Mouse (Mus musculus): ENCODE data around the gene Pbxip1. TPM values are rescaled to one million over a fixed set of nuclear protein-coding genes. Genes with fewer than 3 reads are reported as not detected.
A peak's percentile ranks its signal among the peaks of the same experiment; 100 is the strongest.

Gene Pbxip1
- polyA plus RNA-seq, 1 experiment from 2014 or later = 52.2 TPM

GRCm38 (mm10) chr3:89468268-89468667, 31.8 kb downstream of the Pbxip1 start:
- Histone ChIP-seq H3K4me3 (ENCODE audit: low read depth, low read length) (no peak overlapping the region), H3K9ac (ENCODE audit: low read depth, low read length) (no peak overlapping the region), H3K4me1 (replicated peaks; ENCODE audit: control insufficient read depth, insufficient read depth, low read length) (no peaks in the 10 kb centered on the region), H3K27me3 (replicated peaks; ENCODE audit: control insufficient read depth, insufficient read depth, low read length) (no peaks in the 10 kb centered on the region), H3K36me3 (ENCODE audit: control insufficient read depth, insufficient read depth) (peaks cover 12% of the 10 kb centered on the region), H3K27ac (ENCODE audit: low read depth, low read length) (no peak overlapping the region), H3K9me3 (ENCODE audit: control insufficient read depth) (no peaks in the 10 kb centered on the region), H3K4me2 (replicated peaks; ENCODE audit: low read depth) (no peak overlapping the region)
- TF ChIP-seq CTCF (IDR thresholded peaks at IDR 0.05; ENCODE audit: low read depth) = no peak
- WGBS = 70% methylated on average over 4 of the region's 4 CpGs
- ATAC-seq = no peak

GRCm38 (mm10) chr3:89472280-89472679, 35.8 kb downstream of the Pbxip1 start:
- no peak for ATAC-seq
- Histone ChIP-seq H3K36me3 (ENCODE audit: control insufficient read depth, insufficient read depth) (peaks cover 12% of the 10 kb centered on the region), H3K4me1 (replicated peaks; ENCODE audit: control insufficient read depth, insufficient read depth, low read length) (no peaks in the 10 kb centered on the region), H3K9ac (ENCODE audit: low read depth, low read length) (no peak overlapping the region), H3K9me3 (ENCODE audit: control insufficient read depth) (no peaks in the 10 kb centered on the region), H3K27me3 (replicated peaks; ENCODE audit: control insufficient read depth, insufficient read depth, low read length) (no peaks in the 10 kb centered on the region), H3K4me2 (replicated peaks; ENCODE audit: low read depth) (no peak overlapping the region), H3K4me3 (ENCODE audit: low read depth, low read length) (no peak overlapping the region), H3K27ac (ENCODE audit: low read depth, low read length) (no peak overlapping the region)
- 74% methylated on average over 7 of the region's 7 CpGs for WGBS
- no peak for TF ChIP-seq CTCF (IDR thresholded peaks at IDR 0.05; ENCODE audit: low read depth)

DNA sequence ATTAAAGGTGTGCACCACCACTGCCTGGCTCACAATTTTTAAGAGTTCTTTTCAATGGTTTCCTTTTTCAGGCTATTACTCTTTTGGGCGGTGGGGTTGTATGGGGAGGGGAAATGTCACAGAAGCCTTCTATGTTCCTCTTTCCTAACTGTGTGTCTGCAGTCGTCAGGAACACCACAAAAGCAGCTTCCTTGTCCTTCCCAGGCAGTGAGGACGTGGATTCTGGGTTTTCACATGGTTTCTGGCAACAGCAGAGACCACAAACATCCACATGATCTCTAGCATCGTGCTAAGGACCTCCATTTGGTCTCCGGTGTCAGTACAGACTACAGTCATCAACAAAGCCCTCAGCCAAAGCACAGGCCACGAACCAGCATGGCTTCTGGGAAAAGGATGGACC, 37.3 kb downstream of the Pbxip1 start:
- Histone ChIP-seq H3K4me2 (replicated peaks; ENCODE audit: low read depth) (no peak overlapping the region), H3K9me3 (ENCODE audit: control insufficient read depth) (no peaks in the 10 kb centered on the region), H3K9ac (ENCODE audit: low read depth, low read length) (no peak overlapping the region), H3K36me3 (ENCODE audit: control insufficient read depth, insufficient read depth) (no peaks in the 10 kb centered on the region; the same call in 1 of the 2 replicates), H3K27me3 (replicated peaks; ENCODE audit: control insufficient read depth, insufficient read depth, low read length) (no peaks in the 10 kb centered on the region), H3K4me3 (ENCODE audit: low read depth, low read length) (no peak overlapping the region), H3K4me1 (replicated peaks; ENCODE audit: control insufficient read depth, insufficient read depth, low read length) (no peaks in the 10 kb centered on the region), H3K27ac (ENCODE audit: low read depth, low read length) (no peak overlapping the region)
- no peak for TF ChIP-seq CTCF (IDR thresholded peaks at IDR 0.05; ENCODE audit: low read depth)
- ATAC-seq = no peak
- 73% methylated on average over 6 of the region's 6 CpGs for WGBS

GRCm38 (mm10) chr3:89479055-89479454, 42.5 kb downstream of the Pbxip1 start:
- ATAC-seq = no peak
- 69% methylated on average over 6 of the region's 6 CpGs for WGBS
- TF ChIP-seq CTCF (IDR thresholded peaks at IDR 0.05; ENCODE audit: low read depth) = no peak
- no peaks in the 10 kb centered on the region for H3K36me3 ChIP-seq (ENCODE audit: control insufficient read depth, insufficient read depth)
- no peaks in the 10 kb centered on the region for H3K9me3 ChIP-seq (ENCODE audit: control insufficient read depth)
- 0 out of 2 replicates have a peak, but pooled peaks cover 2% of the 10 kb centered on the region for H3K4me1 ChIP-seq (replicated peaks; ENCODE audit: control insufficient read depth, insufficient read depth, low read length)
- no peak overlapping the region for H3K4me2 ChIP-seq (replicated peaks; ENCODE audit: low read depth)
- no peak overlapping the region for H3K27ac ChIP-seq (ENCODE audit: low read depth, low read length)
- no peak overlapping the region for H3K4me3 ChIP-seq (ENCODE audit: low read depth, low read length)
- no peaks in the 10 kb centered on the region for H3K27me3 ChIP-seq (replicated peaks; ENCODE audit: control insufficient read depth, insufficient read depth, low read length)
- no peak overlapping the region for H3K9ac ChIP-seq (ENCODE audit: low read depth, low read length)

GRCm38 (mm10) chr3:89481488-89481887, 45.0 kb downstream of the Pbxip1 start:
- no peak overlapping the region for H3K4me2 ChIP-seq (replicated peaks; ENCODE audit: low read depth)
- H3K27me3 ChIP-seq (replicated peaks; ENCODE audit: control insufficient read depth, insufficient read depth, low read length) = no peaks in the 10 kb centered on the region
- WGBS = 51% methylated on average over 2 of the region's 2 CpGs
- H3K27ac ChIP-seq (ENCODE audit: low read depth, low read length) = no peak overlapping the region
- no peak overlapping the region for H3K4me3 ChIP-seq (ENCODE audit: low read depth, low read length)
- no peak overlapping the region for H3K9ac ChIP-seq (ENCODE audit: low read depth, low read length)
- no peaks in the 10 kb centered on the region for H3K9me3 ChIP-seq (ENCODE audit: control insufficient read depth)
- no peaks in the 10 kb centered on the region for H3K36me3 ChIP-seq (ENCODE audit: control insufficient read depth, insufficient read depth)
- H3K4me1 ChIP-seq (replicated peaks; ENCODE audit: control insufficient read depth, insufficient read depth, low read length) = 0 out of 2 replicates have a peak, but pooled peaks cover 2% of the 10 kb centered on the region
- ATAC-seq = no peak
- TF ChIP-seq CTCF (IDR thresholded peaks at IDR 0.05; ENCODE audit: low read depth) = peak; percentile 83

- no peak overlapping the region for H3K9ac ChIP-seq (ENCODE audit: low read depth, low read length)
- no peaks in the 10 kb centered on the region for H3K36me3 ChIP-seq (ENCODE audit: control insufficient read depth, insufficient read depth)
- WGBS = 50% methylated on average over 5 of the region's 5 CpGs
- H3K27me3 ChIP-seq (replicated peaks; ENCODE audit: control insufficient read depth, insufficient read depth, low read length) = no peaks in the 10 kb centered on the region; the same call in 1 of the 2 replicates
- H3K4me3 ChIP-seq (ENCODE audit: low read depth, low read length) = no peak overlapping the region
- H3K4me1 ChIP-seq (replicated peaks; ENCODE audit: control insufficient read depth, insufficient read depth, low read length) = 0 out of 2 replicates have a peak, but pooled peaks cover 2% of the 10 kb centered on the region
- no peaks in the 10 kb centered on the region for H3K9me3 ChIP-seq (ENCODE audit: control insufficient read depth)
- 0 out of 2 replicates have a peak, but pooled peaks have one; percentile 9 for ATAC-seq
- H3K27ac ChIP-seq (ENCODE audit: low read depth, low read length) = no peak overlapping the region
- no peak overlapping the region for H3K4me2 ChIP-seq (replicated peaks; ENCODE audit: low read depth)
- TF ChIP-seq CTCF (IDR thresholded peaks at IDR 0.05; ENCODE audit: low read depth) = no peak
Observed at GRCm38 (mm10) chr3:89482249-89482648, 45.7 kb downstream of the Pbxip1 start.

Data from intestine, postnatal 0 days (tissue).